Mouse (Mus musculus) brown adipose tissue, adult 24 weeks (tissue): ENCODE data around the gene Tada2a. TPM values are rescaled to one million over a fixed set of nuclear protein-coding genes. Genes with fewer than 3 reads are reported as not detected.

Experiments used
- polyA plus RNA-seq: library from polyadenylated mRNA; stranded (reverse); fragments of >200 nt; gene quantifications from 2 replicates; pipeline ENCODE4 v1.2.4, GENCODE M21; 2012; ENCODE audit not compliant: missing spikeins, insufficient read depth, insufficient read length

The Tada2a gene
- polyA plus RNA-seq, 1 experiment: 5.4 TPM

Other genes with a start within 250 kb of the Tada2a start
- 13.7 and 15.9 TPM in 2 replicates for gene Ddx52, start 187.5 kb downstream of the Tada2a start, polyA plus RNA-seq
- 13.4 and 20.3 TPM in 2 replicates for gene Synrg, start 165.2 kb downstream of the Tada2a start, polyA plus RNA-seq
- gene Dusp14, start 60.3 kb downstream of the Tada2a start, polyA plus RNA-seq: 6.8 and 8.1 TPM in 2 replicates
- 941 and 1,135 TPM in 2 replicates for gene Acaca, start 72 bp upstream of the Tada2a start, polyA plus RNA-seq
- gene Gm11437, start 37.9 kb upstream of the Tada2a start, polyA plus RNA-seq: not detected in 2 replicates